Mouse (Mus musculus) colon, adult 2 months (tissue): Measurements from ENCODE around the gene Vmn1r173. TPM values are rescaled to one million over a fixed set of nuclear protein-coding genes. Genes with fewer than 3 reads are reported as not detected.

Source experiments
- polyA plus RNA-seq: library from polyadenylated mRNA; depleted of rRNA; stranded (reverse); fragments of >200 nt; gene quantifications from 2 replicates; pipeline ENCODE4 v1.2.3, GENCODE M21; 2012; rRNA removed

Vmn1r173 gene
- not detected in 2 replicates for polyA plus RNA-seq

DNA sequence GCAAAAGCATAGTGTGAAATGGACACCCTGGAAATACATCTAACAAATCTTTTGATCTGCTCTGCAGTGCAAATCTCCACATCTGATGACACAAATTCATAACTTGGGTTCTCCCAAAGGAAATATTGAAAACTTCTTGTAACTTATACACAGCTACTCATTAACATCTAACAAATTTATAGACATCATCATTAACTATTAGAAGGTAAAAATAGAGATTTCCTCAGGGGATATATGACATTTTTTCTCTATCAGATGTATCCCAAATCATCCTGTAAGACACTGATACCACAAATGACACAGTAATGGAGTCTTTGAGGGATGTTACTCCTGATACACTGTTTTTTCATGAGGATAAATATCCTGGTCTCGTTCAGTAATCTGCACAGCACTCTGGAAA is at the start of gene Vmn1r173:
Gene Vmn1r173 (plus strand): TSS at position 301 of the 400 bp plus-strand sequence.

DNA sequence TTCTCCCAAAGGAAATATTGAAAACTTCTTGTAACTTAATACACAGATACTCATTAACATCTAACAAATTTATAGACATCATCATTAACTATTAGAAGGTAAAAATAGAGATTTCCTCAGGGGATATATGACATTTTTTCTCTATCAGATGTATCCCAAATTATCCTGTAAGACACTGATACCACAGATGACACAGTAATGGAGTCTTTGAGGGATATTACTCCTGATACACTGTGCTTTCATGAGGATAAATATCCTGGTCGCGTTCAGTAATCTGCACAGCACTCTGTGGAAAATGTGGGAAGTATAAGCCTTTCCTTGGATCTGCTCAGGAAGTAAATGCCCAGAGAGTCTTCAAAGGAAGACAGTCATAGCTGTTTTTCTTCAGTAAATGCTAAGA is 42.5 kb upstream of the Vmn1r173 start, which contains the start of gene Vmn1r172:
Gene Vmn1r172 (plus strand): TSS at position 301 of the 400 bp plus-strand sequence.

DNA sequence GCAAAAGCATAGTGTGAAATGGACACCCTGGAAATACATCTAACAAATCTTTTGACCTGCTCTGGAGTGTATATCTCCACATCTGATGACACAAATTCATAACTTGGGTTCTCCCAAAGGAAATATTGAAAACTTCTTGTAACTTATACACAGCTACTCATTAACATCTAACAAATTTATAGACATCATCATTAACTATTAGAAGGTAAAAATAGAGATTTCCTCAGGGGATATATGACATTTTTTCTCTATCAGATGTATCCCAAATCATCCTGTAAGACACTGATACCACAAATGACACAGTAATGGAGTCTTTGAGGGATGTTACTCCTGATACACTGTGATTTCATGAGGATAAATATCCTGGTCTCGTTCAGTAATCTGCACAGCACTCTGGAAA is 51.5 kb downstream of the Vmn1r173 start, which contains the start of gene Vmn1r174:
Gene Vmn1r174 (plus strand): TSS at position 301 of the 400 bp plus-strand sequence.

Other genes with a start within 250 kb of the Vmn1r173 start
- not detected in 2 replicates for gene Vmn1r167, start 193.5 kb upstream of the Vmn1r173 start, polyA plus RNA-seq
- not detected in 2 replicates for gene Vmn1r168, start 161.0 kb upstream of the Vmn1r173 start, polyA plus RNA-seq
- not detected in 2 replicates for gene Vmn1r169, start 125.2 kb upstream of the Vmn1r173 start, polyA plus RNA-seq
- not detected in 2 replicates for gene Vmn1r170, start 94.5 kb upstream of the Vmn1r173 start, polyA plus RNA-seq
- not detected in 2 replicates for gene Vmn1r171, start 70.0 kb upstream of the Vmn1r173 start, polyA plus RNA-seq
- gene Vmn1r172, start 42.4 kb upstream of the Vmn1r173 start, polyA plus RNA-seq, result not detected in 2 replicates
- not detected in 2 replicates for gene Vmn1r174, start 51.6 kb downstream of the Vmn1r173 start, polyA plus RNA-seq
- gene Vmn1r175, start 109.9 kb downstream of the Vmn1r173 start, polyA plus RNA-seq, result not detected in 2 replicates
- gene Vmn1r176, start 136.7 kb downstream of the Vmn1r173 start, polyA plus RNA-seq, result not detected in 2 replicates
- not detected in 2 replicates for gene Vmn1r177, start 165.7 kb downstream of the Vmn1r173 start, polyA plus RNA-seq
- not detected in 2 replicates for gene Vmn1r178, start 191.3 kb downstream of the Vmn1r173 start, polyA plus RNA-seq
- gene Vmn1r179, start 226.3 kb downstream of the Vmn1r173 start, polyA plus RNA-seq, result not detected in 2 replicates
- gene Vmn1r180, start 249.9 kb downstream of the Vmn1r173 start, polyA plus RNA-seq, result not detected in 2 replicates